Mouse (Mus musculus) monocyte, adult 5-6 weeks (primary cell): ENCODE data around the gene Amph. TPM values are rescaled to one million over a fixed set of nuclear protein-coding genes. Genes with fewer than 3 reads are reported as not detected.

Source experiments
- ATAC-seq: fragments of 153-309, 156-312 bp; replicated peaks from 2 replicates; pipeline ENCODE4 v1.8.0; 2017; ENCODE audit warnings: mild to moderate bottlenecking; ENCODE audit not compliant: low TSS enrichment, insufficient number of reproducible peaks, severe bottlenecking, poor library complexity, low FRiP score
- total RNA-seq: library from RNA; stranded (forward); fragments of 200-1000, 200-491, 200-594 nt; gene quantifications from 3 replicates; pipeline ENCODE4 v1.2.3, GENCODE M21; 2017

The Amph gene
- total RNA-seq, 1 experiment from 2014 or later, result not detected

DNA sequence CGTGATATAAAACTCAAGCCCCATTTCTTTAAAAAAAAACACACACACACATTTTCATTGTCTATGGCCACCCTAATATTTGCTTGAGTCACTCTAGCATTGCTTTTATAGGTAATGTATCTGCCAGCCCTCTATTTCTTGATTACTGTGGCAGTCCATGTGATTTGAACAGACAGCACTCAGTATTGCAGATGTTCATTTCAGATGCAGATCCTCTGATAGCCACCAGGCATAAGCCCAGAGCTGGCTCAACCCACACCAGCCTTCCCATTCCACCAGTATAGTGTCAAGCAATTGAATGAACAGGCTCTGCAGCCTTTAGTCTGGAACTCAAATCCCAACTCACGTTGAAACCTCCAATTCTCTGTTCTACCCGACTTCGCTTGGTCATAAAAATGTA, 246.8 kb downstream of the Amph start:
- ATAC-seq, result no peak

DNA sequence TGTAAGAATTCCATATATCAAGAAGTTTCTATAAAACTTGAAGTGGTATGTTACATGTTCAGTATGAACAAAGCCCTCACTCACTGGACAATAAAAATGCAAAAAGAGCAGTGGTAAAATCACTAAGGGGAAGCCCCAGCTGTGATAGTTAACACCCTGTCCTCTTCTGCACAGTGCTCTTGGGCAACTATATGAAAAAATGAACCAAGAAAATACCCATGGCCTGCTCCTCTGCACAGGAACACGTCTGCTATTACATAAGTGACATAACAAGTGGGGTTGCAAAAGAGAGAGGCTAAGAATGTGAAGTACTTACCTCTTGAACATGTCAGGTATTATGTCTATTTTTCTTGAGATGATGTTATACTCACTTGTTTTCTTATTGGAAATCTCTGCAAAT, 247.5 kb downstream of the Amph start:
- no peak; the same call in 1 of the 2 replicates for ATAC-seq

Other genes with a start within 250 kb of the Amph start
- 59.5 to 108 TPM (median 63.7 TPM) in 3 replicates for gene Vps41, start 230.9 kb upstream of the Amph start, total RNA-seq